Mouse (Mus musculus) embryonic facial prominence, embryonic 13.5 days (tissue): ENCODE measurements around the gene Wdr63. TPM values are rescaled to one million over a fixed set of nuclear protein-coding genes. Genes with fewer than 3 reads are reported as not detected.
A peak's percentile ranks its signal among the peaks of the same experiment; 100 is the strongest.

ENCODE experiments used
- ATAC-seq: fragments of 200-750 bp; cut with Nextera tagmentation; 2 replicates; pipeline ENCODE4 v1.8.0; 2017; ENCODE audit warnings: low read depth; ENCODE audit not compliant: insufficient number of reproducible peaks, insufficient read depth, low FRiP score, low TSS enrichment
- H3K27ac ChIP-seq: fragments of 300-500 bp; sonication (generic); 2 replicates; pipeline ENCODE4 v1.5.1; 2015; ENCODE audit warnings: moderate library complexity, mild to moderate bottlenecking, inconsistent platforms
- H3K27me3 ChIP-seq: fragments of 300-500 bp; sonication (generic); 2 replicates; pipeline ENCODE4 v1.6.1; 2015; ENCODE audit warnings: mild to moderate bottlenecking, inconsistent platforms
- H3K36me3 ChIP-seq: fragments of 300-500 bp; sonication (generic); 2 replicates; pipeline ENCODE4 v1.6.1; 2015; ENCODE audit warnings: mild to moderate bottlenecking, inconsistent platforms
- H3K4me1 ChIP-seq: fragments of 300-500 bp; sonication (generic); 2 replicates; pipeline ENCODE4 v1.6.1; 2015; ENCODE audit warnings: inconsistent platforms
- H3K4me2 ChIP-seq: fragments of 300-500 bp; sonication (generic); 2 replicates; pipeline ENCODE4 v1.6.1; 2015; ENCODE audit warnings: moderate library complexity, mild to moderate bottlenecking, inconsistent platforms
- H3K4me3 ChIP-seq: fragments of 300-500 bp; sonication (generic); 2 replicates; pipeline ENCODE4 v1.5.1; 2015; ENCODE audit warnings: mild to moderate bottlenecking, inconsistent platforms
- H3K9ac ChIP-seq: fragments of 300-500 bp; sonication (generic); 2 replicates; pipeline ENCODE4 v1.6.1; 2015; ENCODE audit warnings: mild to moderate bottlenecking, inconsistent platforms
- H3K9me3 ChIP-seq: fragments of 300-500 bp; sonication (generic); 2 replicates; pipeline ENCODE4 v1.6.1; 2016; ENCODE audit warnings: inconsistent platforms
- WGBS: fragments of 180-500 bp; shearing (Covaris S2); methylation state at CpG from one replicate; pipeline ENCODE4 v1.1.7; 2015; ENCODE audit warnings: mixed read lengths; 5-methylcytosine and 5-hydroxymethylcytosine counted together
- polyA plus RNA-seq: library from polyadenylated mRNA; unstranded; fragments of >200 nt; fragmentation: Nextera tagmentation; extraction: Ambion mirVana; gene quantifications from 2 replicates; pipeline ENCODE4 v1.2.1, GENCODE M21; 2015

Gene Wdr63
- polyA plus RNA-seq, 1 experiment from 2014 or later, result 0.48 TPM

GRCm38 (mm10) chr3:146028406-146028805 lies 79.5 kb downstream of the Wdr63 start:
- Histone ChIP-seq H3K4me2 (no peak overlapping the region), H3K9ac (no peak overlapping the region), H3K4me3 (no peak overlapping the region), H3K4me1 (0 out of 2 replicates have a peak, but pooled peaks cover 4% of the 10 kb centered on the region), H3K27me3 (no peaks in the 10 kb centered on the region), H3K9me3 (no peaks in the 10 kb centered on the region), H3K27ac (no peak overlapping the region), H3K36me3 (peaks cover 13% of the 10 kb centered on the region; the same call in 1 of the 2 replicates)
- no peak for ATAC-seq
- WGBS, result 82% methylated on average over 2 of the region's 2 CpGs

GRCm38 (mm10) chr3:146027116-146027515 lies 80.8 kb downstream of the Wdr63 start:
- no peak overlapping the region for H3K27ac ChIP-seq
- no peak overlapping the region for H3K9ac ChIP-seq
- ATAC-seq, result no peak
- no peaks in the 10 kb centered on the region for H3K27me3 ChIP-seq
- no peak overlapping the region for H3K4me2 ChIP-seq
- 53% methylated on average over 6 of the region's 6 CpGs for WGBS
- H3K4me1 ChIP-seq, result 0 out of 2 replicates have a peak, but pooled peaks cover 4% of the 10 kb centered on the region
- no peaks in the 10 kb centered on the region for H3K9me3 ChIP-seq
- H3K4me3 ChIP-seq, result no peak overlapping the region
- H3K36me3 ChIP-seq, result peaks cover 22% of the 10 kb centered on the region; the same call in 1 of the 2 replicates

- H3K27ac ChIP-seq, result no peak overlapping the region
- peaks cover 23% of the 10 kb centered on the region; the same call in 1 of the 2 replicates for H3K36me3 ChIP-seq
- ATAC-seq, result no peak
- 0 out of 2 replicates have a peak, but pooled peaks cover 3% of the 10 kb centered on the region for H3K4me1 ChIP-seq
- 89% methylated on average over 6 of the region's 6 CpGs for WGBS
- no peaks in the 10 kb centered on the region for H3K27me3 ChIP-seq
- H3K4me2 ChIP-seq, result no peak overlapping the region
- no peak overlapping the region for H3K4me3 ChIP-seq
- H3K9ac ChIP-seq, result no peak overlapping the region
- H3K9me3 ChIP-seq, result no peaks in the 10 kb centered on the region
Measured at GRCm38 (mm10) chr3:146025499-146025898, 82.4 kb downstream of the Wdr63 start.

GRCm38 (mm10) chr3:146024746-146025145 lies 83.2 kb downstream of the Wdr63 start:
- Histone ChIP-seq H3K4me3 (no peak overlapping the region), H3K4me1 (no peaks in the 10 kb centered on the region), H3K27me3 (no peaks in the 10 kb centered on the region), H3K9ac (no peak overlapping the region), H3K36me3 (peaks cover 25% of the 10 kb centered on the region), H3K9me3 (no peaks in the 10 kb centered on the region), H3K4me2 (no peak overlapping the region), H3K27ac (no peak overlapping the region)
- no peak for ATAC-seq
- WGBS, result 86% methylated on average over 7 of the region's 7 CpGs

GRCm38 (mm10) chr3:146022232-146022631 lies 85.7 kb downstream of the Wdr63 start:
- Histone ChIP-seq H3K36me3 (peaks cover 32% of the 10 kb centered on the region), H3K4me1 (no peaks in the 10 kb centered on the region), H3K4me2 (no peak overlapping the region), H3K9me3 (no peaks in the 10 kb centered on the region), H3K27ac (no peak overlapping the region), H3K27me3 (no peaks in the 10 kb centered on the region), H3K4me3 (no peak overlapping the region), H3K9ac (no peak overlapping the region)
- ATAC-seq, result no peak
- WGBS, result 90% methylated on average over 9 of the region's 9 CpGs

GRCm38 (mm10) chr3:146017521-146017920 lies 90.4 kb downstream of the Wdr63 start:
- Histone ChIP-seq H3K9me3 (no peaks in the 10 kb centered on the region), H3K27me3 (no peaks in the 10 kb centered on the region), H3K4me1 (no peaks in the 10 kb centered on the region), H3K4me2 (no peak overlapping the region), H3K36me3 (peaks cover 45% of the 10 kb centered on the region), H3K4me3 (no peak overlapping the region), H3K9ac (no peak overlapping the region), H3K27ac (no peak overlapping the region)
- no peak for ATAC-seq
- 67% methylated on average over 9 of the region's 9 CpGs for WGBS

- H3K27ac ChIP-seq, result no peak overlapping the region
- H3K4me3 ChIP-seq, result no peak overlapping the region
- H3K27me3 ChIP-seq, result no peaks in the 10 kb centered on the region
- no peak overlapping the region for H3K9ac ChIP-seq
- no peaks in the 10 kb centered on the region for H3K9me3 ChIP-seq
- no peaks in the 10 kb centered on the region for H3K4me1 ChIP-seq
- 94% methylated on average over 13 of the region's 13 CpGs for WGBS
- ATAC-seq, result no peak
- no peak overlapping the region for H3K4me2 ChIP-seq
- H3K36me3 ChIP-seq, result peaks cover 40% of the 10 kb centered on the region
Measured at GRCm38 (mm10) chr3:146016979-146017378, 91.0 kb downstream of the Wdr63 start.

GRCm38 (mm10) chr3:146014321-146014720 lies 93.6 kb downstream of the Wdr63 start:
- no peaks in the 10 kb centered on the region for H3K9me3 ChIP-seq
- H3K9ac ChIP-seq, result no peak overlapping the region
- H3K27ac ChIP-seq, result no peak overlapping the region
- no peaks in the 10 kb centered on the region for H3K27me3 ChIP-seq
- H3K4me1 ChIP-seq, result peaks cover 9% of the 10 kb centered on the region
- H3K4me2 ChIP-seq, result no peak overlapping the region
- peaks cover 35% of the 10 kb centered on the region for H3K36me3 ChIP-seq
- H3K4me3 ChIP-seq, result no peak overlapping the region
- ATAC-seq, result no peak
- WGBS, result 93% methylated on average over 12 of the region's 12 CpGs

GRCm38 (mm10) chr3:146013490-146013889 lies 94.4 kb downstream of the Wdr63 start:
- Histone ChIP-seq H3K27ac (no peak overlapping the region), H3K4me3 (no peak overlapping the region), H3K9ac (no peak overlapping the region), H3K9me3 (no peaks in the 10 kb centered on the region), H3K4me1 (peaks cover 9% of the 10 kb centered on the region), H3K36me3 (peaks cover 38% of the 10 kb centered on the region), H3K27me3 (no peaks in the 10 kb centered on the region), H3K4me2 (no peak overlapping the region)
- no peak for ATAC-seq
- WGBS, result 93% methylated on average over 7 of the region's 7 CpGs

GRCm38 (mm10) chr3:146011544-146012218 lies 96.2 kb downstream of the Wdr63 start:
- H3K9me3 ChIP-seq, result no peaks in the 10 kb centered on the region
- H3K9ac ChIP-seq, result no peak overlapping the region
- 59% methylated on average over 8 of the region's 8 CpGs for WGBS
- H3K4me2 ChIP-seq, result no peak overlapping the region
- no peak overlapping the region for H3K4me3 ChIP-seq
- H3K4me1 ChIP-seq, result peaks cover 9% of the 10 kb centered on the region
- peaks cover 39% of the 10 kb centered on the region for H3K36me3 ChIP-seq
- ATAC-seq, result no peak
- no peaks in the 10 kb centered on the region for H3K27me3 ChIP-seq
- no peak overlapping the region for H3K27ac ChIP-seq

GRCm38 (mm10) chr3:146010751-146011150 lies 97.2 kb downstream of the Wdr63 start:
- H3K9ac ChIP-seq, result no peak overlapping the region
- H3K27ac ChIP-seq, result peak overlapping the region; percentile 84
- H3K4me3 ChIP-seq, result no peak overlapping the region
- H3K9me3 ChIP-seq, result no peaks in the 10 kb centered on the region
- ATAC-seq, result no peak
- H3K36me3 ChIP-seq, result peaks cover 34% of the 10 kb centered on the region
- H3K4me2 ChIP-seq, result no peak overlapping the region
- WGBS, result 61% methylated on average over 4 of the region's 4 CpGs
- peaks cover 9% of the 10 kb centered on the region for H3K4me1 ChIP-seq
- H3K27me3 ChIP-seq, result no peaks in the 10 kb centered on the region

- peak overlapping the region; percentile 35 for H3K4me2 ChIP-seq
- H3K27ac ChIP-seq, result peak overlapping the region; percentile 84
- ATAC-seq, result peak; percentile 74
- 26% methylated on average over 19 of the region's 20 CpGs for WGBS
- H3K4me1 ChIP-seq, result peaks cover 9% of the 10 kb centered on the region
- H3K4me3 ChIP-seq, result no peak overlapping the region
- no peaks in the 10 kb centered on the region for H3K9me3 ChIP-seq
- H3K36me3 ChIP-seq, result peaks cover 29% of the 10 kb centered on the region
- no peaks in the 10 kb centered on the region for H3K27me3 ChIP-seq
- H3K9ac ChIP-seq, result no peak overlapping the region
Measured at GRCm38 (mm10) chr3:146009859-146010645, 97.9 kb downstream of the Wdr63 start.
